Mouse (Mus musculus) ES-E14 (cell line): ENCODE measurements around the gene Cnpy4. TPM values are rescaled to one million over a fixed set of nuclear protein-coding genes. Genes with fewer than 3 reads are reported as not detected.
"Not testable (repeated sequence)": the region's sequence is repeated elsewhere in the genome, so short reads cannot be mapped to it uniquely, and the experiment has no call there.

Source experiments
- DNase-seq: peaks from one replicate; pipeline ENCODE4 v3.0.0-alpha.2; 2013; ENCODE audit warnings: low read depth, low spot score
- H3K27ac ChIP-seq: 2 replicates; pipeline ENCODE4 v1.5.1; 2012; ENCODE audit warnings: low read depth, mild to moderate bottlenecking, low read length, moderate library complexity, mixed read lengths; ENCODE audit not compliant: poor library complexity, insufficient read depth, severe bottlenecking
- H3K36me3 ChIP-seq: 2 replicates; pipeline ENCODE4 v1.6.1; 2012; ENCODE audit warnings: mild to moderate bottlenecking, low read length, moderate library complexity, mixed read lengths; ENCODE audit not compliant: control insufficient read depth, poor library complexity, insufficient read depth, severe bottlenecking
- H3K4me1 ChIP-seq, 2 experiments: fragments of 150-350 bp in 1 of 2; sonication (generic) in 1 of 2; 2 replicates each; pipeline ENCODE4 v1.6.1; 2012; ENCODE audit warnings: low read length in 2 of 2, mild to moderate bottlenecking in 1 of 2, mixed read lengths in 1 of 2; ENCODE audit not compliant: control insufficient read depth in 2 of 2, insufficient read depth in 2 of 2, poor library complexity in 1 of 2
- H3K4me3 ChIP-seq, 2 experiments: fragments of 150-350 bp in 1 of 2; sonication (generic) in 1 of 2; 2 replicates each; pipeline ENCODE4 v1.5.1; 2012; ENCODE audit warnings: low read length in 2 of 2, low read depth in 1 of 2, mild to moderate bottlenecking in 1 of 2, mixed read lengths in 1 of 2; ENCODE audit not compliant: insufficient read depth in 1 of 2, poor library complexity in 1 of 2, severe bottlenecking in 1 of 2
- H3K9ac ChIP-seq: 2 replicates; pipeline ENCODE4 v1.6.1; 2012; ENCODE audit warnings: low read depth, mild to moderate bottlenecking, low read length, mixed read lengths; ENCODE audit not compliant: poor library complexity, insufficient read depth, severe bottlenecking
- H3K9me3 ChIP-seq: fragments of 150-350 bp; sonication (generic); 2 replicates; pipeline ENCODE4 v1.6.1; 2012; ENCODE audit warnings: low read depth, mild to moderate bottlenecking, low read length; ENCODE audit not compliant: control insufficient read depth, insufficient read depth
- CHD2 ChIP-seq: IDR thresholded peaks from 2 replicates; pipeline ENCODE4 v1.6.1; 2014; ENCODE audit warnings: mild to moderate bottlenecking, low read depth, low read length, inconsistent platforms
- HCFC1 ChIP-seq: IDR thresholded peaks from 2 replicates; pipeline ENCODE4 v1.6.1; 2012; ENCODE audit warnings: low read length, inconsistent platforms, borderline replicate concordance; ENCODE audit not compliant: insufficient read depth
- MAFK ChIP-seq: IDR thresholded peaks from 2 replicates; pipeline ENCODE4 v1.6.1; 2014; ENCODE audit warnings: mild to moderate bottlenecking, low read depth, low read length, inconsistent platforms; ENCODE audit not compliant: insufficient read depth
- ZC3H11A ChIP-seq: IDR thresholded peaks from 2 replicates; pipeline ENCODE4 v1.6.1; 2012; ENCODE audit warnings: low read depth, mild to moderate bottlenecking, inconsistent platforms, low read length, borderline replicate concordance
- ZNF384 ChIP-seq: IDR thresholded peaks from 2 replicates; pipeline ENCODE4 v1.6.1; 2012; ENCODE audit warnings: low read depth, low read length, inconsistent platforms
- in situ Hi-C, 2 experiments: fragments of 600-800 bp; cut with MboI; formaldehyde crosslinking; loops; one replicate each; pipeline ENCODE4 v1.15.1; 2025; ENCODE audit warnings: low sequenced_read_pairs in 2 of 2, inconsistent platforms in 1 of 2; ENCODE audit not compliant: unreplicated experiment in 2 of 2
- total RNA-seq: library from RNA; depleted of rRNA; stranded (reverse); fragments of 300-350 nt; gene quantifications from 2 replicates; pipeline ENCODE4 v1.2.3, GENCODE M21; 2012

The Cnpy4 gene
- total RNA-seq, 1 experiment = 43.5 TPM

DNA sequence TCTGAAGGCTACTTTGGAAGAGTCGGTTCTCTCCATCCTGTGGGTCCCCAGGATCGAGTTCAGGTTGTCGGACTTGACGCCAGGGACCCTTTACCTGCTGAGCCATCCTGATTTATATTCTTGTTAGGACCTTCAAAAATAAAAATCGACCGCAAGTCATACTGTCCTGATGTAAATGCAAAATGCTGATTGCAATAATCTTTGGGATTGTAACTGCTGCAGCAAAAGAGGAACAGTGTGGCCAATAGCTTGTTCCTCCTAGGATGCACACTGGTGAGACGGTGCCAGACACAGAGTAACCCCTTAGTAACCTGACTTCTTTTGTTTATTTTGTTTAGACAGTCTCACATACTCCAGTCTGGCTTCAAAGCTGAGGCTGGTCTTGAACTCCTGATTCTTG is 8.2 kb downstream of the Cnpy4 start:
- Histone ChIP-seq H3K4me1 (no peaks in the 10 kb centered on the region), H3K27ac (no peak overlapping the region), H3K4me3 (no peak overlapping the region), H3K9ac (no peak overlapping the region), H3K36me3 (peaks cover 5% of the 10 kb centered on the region; the same call in 1 of the 2 replicates), H3K9me3 (no peaks in the 10 kb centered on the region)
- TF ChIP-seq ZNF384 (no peak), ZC3H11A (no peak), CHD2 (no peak), MAFK (no peak), HCFC1 (no peak)
- in situ Hi-C loops = no loop called here
- no peak for DNase-seq

DNA sequence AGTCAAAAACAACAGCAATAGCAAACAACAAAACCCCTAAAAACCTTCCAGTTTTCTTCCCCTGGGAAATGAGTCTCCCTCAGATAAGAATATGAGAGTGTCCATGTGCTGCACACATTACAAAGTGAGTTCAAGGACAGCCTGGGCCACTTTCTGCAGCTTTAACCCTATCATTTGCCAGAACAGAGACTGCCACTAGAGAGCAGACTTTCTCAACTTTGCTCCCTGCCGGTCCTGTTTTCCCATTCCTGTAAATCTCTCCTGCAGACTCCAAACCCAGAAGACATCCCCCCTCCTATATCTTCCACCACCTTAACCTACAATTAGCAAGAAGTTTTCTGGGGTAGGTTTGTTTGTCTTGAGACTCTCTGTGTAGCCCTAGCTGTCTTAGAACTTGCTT is 12.3 kb downstream of the Cnpy4 start:
- no peaks in the 10 kb centered on the region for H3K9me3 ChIP-seq
- H3K27ac ChIP-seq = no peak overlapping the region
- no peaks in the 10 kb centered on the region for H3K36me3 ChIP-seq
- no peak overlapping the region for H3K9ac ChIP-seq
- in situ Hi-C loops = no loop called here
- H3K4me1 ChIP-seq = no peaks in the 10 kb centered on the region
- no peak overlapping the region for H3K4me3 ChIP-seq
- DNase-seq = no peak
- no peak for TF ChIP-seq ZNF384

DNA sequence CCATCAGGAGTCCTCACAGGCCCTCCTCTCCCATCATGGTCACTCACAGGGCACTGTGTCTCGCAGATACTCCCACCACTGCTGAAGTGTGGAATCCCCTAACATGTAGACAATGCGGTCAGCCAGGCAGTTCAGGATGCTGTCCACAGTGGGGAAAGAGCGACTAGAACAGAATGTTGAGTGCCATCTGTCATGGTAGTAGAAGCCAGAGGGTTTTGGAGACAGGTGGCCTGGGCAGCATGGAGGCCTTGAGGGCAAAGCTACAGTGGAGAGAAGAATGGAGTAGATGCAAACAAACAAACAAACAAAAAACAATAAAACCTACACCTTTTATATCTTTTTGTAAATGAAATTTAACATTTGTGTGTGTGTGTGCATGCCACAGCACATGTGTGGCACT is 14.8 kb downstream of the Cnpy4 start:
- no peak overlapping the region for H3K4me3 ChIP-seq
- no peak overlapping the region for H3K9ac ChIP-seq
- no peaks in the 10 kb centered on the region for H3K9me3 ChIP-seq
- no peaks in the 10 kb centered on the region for H3K36me3 ChIP-seq
- no peaks in the 10 kb centered on the region for H3K4me1 ChIP-seq
- DNase-seq = no peak
- no peak overlapping the region for H3K27ac ChIP-seq
- TF ChIP-seq ZC3H11A = no peak
- TF ChIP-seq ZNF384 = no peak
- in situ Hi-C loops = no loop called here

DNA sequence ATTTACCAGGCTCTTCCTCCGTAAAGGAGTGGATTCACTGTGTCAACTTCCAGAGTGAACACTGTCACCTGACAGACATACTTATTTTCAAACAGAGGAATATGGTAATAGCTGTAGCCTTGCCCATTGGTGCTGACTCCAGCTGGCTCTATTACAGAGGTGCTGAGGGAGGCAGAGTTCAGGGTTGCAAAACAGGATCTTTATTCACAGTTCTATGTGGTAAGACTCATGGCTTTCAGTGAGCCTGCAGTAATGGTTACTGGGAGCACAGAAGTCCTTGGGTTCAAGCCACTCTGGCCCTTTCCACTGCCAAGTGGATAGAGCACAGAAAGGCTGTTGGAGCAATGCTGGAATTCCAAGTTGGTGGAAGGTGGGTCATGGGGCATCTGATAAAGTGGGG is 20.0 kb downstream of the Cnpy4 start:
- Histone ChIP-seq H3K36me3 (no peaks in the 10 kb centered on the region), H3K4me1 (no peaks in the 10 kb centered on the region), H3K27ac (no peak overlapping the region), H3K9me3 (no peaks in the 10 kb centered on the region), H3K9ac (no peak overlapping the region), H3K4me3 (no peak overlapping the region)
- DNase-seq = no peak
- TF ChIP-seq MAFK (no peak), CHD2 (no peak), HCFC1 (no peak), ZC3H11A (no peak), ZNF384 (no peak)
- in situ Hi-C loops = loop anchor here in 1 of 2 experiments (5.0 kb wide), 1 partner anchor 45 kb away; no protein-coding TSS in a partner anchor

DNA sequence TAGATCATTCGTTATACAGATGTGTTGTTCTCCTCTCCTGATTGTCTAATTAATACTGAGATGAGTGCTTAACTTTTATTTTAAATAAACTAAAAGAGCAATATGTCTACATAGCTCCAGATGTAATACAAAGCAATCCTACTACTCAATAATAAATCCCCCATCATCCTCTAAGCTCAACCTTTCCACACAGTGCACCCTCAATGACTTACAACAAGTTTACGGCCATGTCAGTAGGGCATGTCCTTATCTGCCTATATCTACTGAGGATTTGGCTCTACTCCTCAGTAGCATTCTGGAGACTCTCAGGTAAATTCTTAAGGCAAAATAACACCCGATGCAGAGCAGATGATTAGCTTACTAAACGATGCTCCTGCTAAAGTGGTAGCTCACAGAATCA is 20.6 kb downstream of the Cnpy4 start:
- Histone ChIP-seq H3K9ac (no peak overlapping the region), H3K4me1 (no peaks in the 10 kb centered on the region), H3K4me3 (no peak overlapping the region), H3K36me3 (no peaks in the 10 kb centered on the region), H3K27ac (no peak overlapping the region), H3K9me3 (no peaks in the 10 kb centered on the region)
- DNase-seq = no peak
- in situ Hi-C loops = loop anchor here in 1 of 2 experiments (5.0 kb wide), 1 partner anchor 44 kb away; no protein-coding TSS in a partner anchor
- TF ChIP-seq CHD2 (no peak), ZC3H11A (no peak), ZNF384 (no peak), MAFK (no peak), HCFC1 (no peak)

DNA sequence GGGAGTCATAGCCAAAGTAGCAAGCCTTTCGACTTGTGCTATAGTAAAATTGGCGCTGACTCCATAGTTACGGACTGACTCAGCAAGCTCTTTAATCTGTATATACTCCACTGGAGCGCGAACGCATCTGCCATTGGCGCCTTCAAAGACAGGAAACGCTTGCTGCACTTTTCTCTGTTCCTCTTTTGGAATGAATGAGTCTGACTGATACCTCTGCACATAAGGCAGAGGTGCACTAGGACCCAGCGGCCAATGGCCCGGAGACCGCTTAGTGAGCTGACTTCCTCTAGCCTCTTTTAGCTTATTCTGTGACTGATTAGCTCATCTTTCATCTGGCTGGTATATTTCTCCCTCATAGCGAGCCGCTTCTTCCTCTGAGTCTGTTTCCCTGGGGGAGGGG is 29.3 kb downstream of the Cnpy4 start:
- in situ Hi-C loops, H3K36me3 ChIP-seq, H3K4me1 ChIP-seq, DNase-seq, H3K9me3 ChIP-seq, H3K27ac ChIP-seq: not testable (repeated sequence)
- H3K9ac ChIP-seq = peak overlapping the region; percentile 42; the same call in 1 of the 2 replicates
- peak overlapping the region; percentile 52 to 55 for H3K4me3 ChIP-seq
